Mouse (Mus musculus): ENCODE data around the gene Ssb. TPM values are rescaled to one million over a fixed set of nuclear protein-coding genes. Genes with fewer than 3 reads are reported as not detected.

Ssb gene
- total and polyA plus RNA-seq, 2 experiments from 2014 or later = 152 to 287 TPM

DNA sequence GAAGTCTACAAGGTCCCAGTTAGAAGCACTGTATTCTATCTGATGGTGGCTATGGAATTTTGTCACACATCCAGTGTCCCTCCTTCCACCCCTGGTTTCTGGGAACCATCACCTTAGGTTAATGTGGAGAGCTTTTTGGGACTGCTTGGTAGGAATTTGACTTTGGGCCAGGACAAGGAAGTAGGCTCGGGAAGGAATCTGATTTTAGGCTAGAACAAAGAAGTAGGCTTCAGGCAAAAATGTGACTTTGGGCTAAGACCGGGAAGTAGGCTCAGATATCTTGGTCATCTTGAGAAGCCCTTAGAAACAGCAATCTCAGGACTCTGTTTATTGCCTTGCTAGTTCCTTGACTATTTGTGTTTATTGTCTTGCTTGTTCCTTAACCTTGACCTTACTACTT, 27.6 kb downstream of the Ssb start:
- Histone ChIP-seq H3K4me3 (ENCODE audit: low read depth, low read length) (no peak overlapping the region), H3K9me3 (ENCODE audit: low read length) (no peaks in the 10 kb centered on the region), H3K4me1 (ENCODE audit: insufficient read depth) (peaks cover 8% of the 10 kb centered on the region; the same call in 1 of the 2 replicates), H3K27me3 (ENCODE audit: insufficient read depth, low read length) (no peaks in the 10 kb centered on the region), H3K9ac (no peak overlapping the region), H3K4me2 (ENCODE audit: low read depth) (no peak overlapping the region), H3K27ac (ENCODE audit: low read depth, low read length) (no peak overlapping the region), H3K36me3 (ENCODE audit: insufficient read depth) (no peaks in the 10 kb centered on the region)
- no peak for DNase-seq
- no peak for ATAC-seq
- TF ChIP-seq CTCF (IDR thresholded peaks at IDR 0.05; ENCODE audit: low read depth) = no peak
- 77% methylated on average over 2 of the region's 2 CpGs for WGBS

GRCm38 (mm10) chr2:69890843-69891242, 29.5 kb downstream of the Ssb start:
- Histone ChIP-seq H3K9me3 (ENCODE audit: low read length) (no peaks in the 10 kb centered on the region), H3K9ac (no peak overlapping the region), H3K4me2 (ENCODE audit: low read depth) (no peak overlapping the region), H3K36me3 (ENCODE audit: insufficient read depth) (no peaks in the 10 kb centered on the region), H3K4me1 (ENCODE audit: insufficient read depth) (no peaks in the 10 kb centered on the region), H3K4me3 (ENCODE audit: low read depth, low read length) (no peak overlapping the region), H3K27me3 (ENCODE audit: insufficient read depth, low read length) (no peaks in the 10 kb centered on the region), H3K27ac (ENCODE audit: low read depth, low read length) (no peak overlapping the region)
- WGBS = 73% methylated on average over 7 of the region's 7 CpGs
- DNase-seq (no peak), ATAC-seq (no peak)
- TF ChIP-seq CTCF (IDR thresholded peaks at IDR 0.05; ENCODE audit: low read depth) = no peak

GRCm38 (mm10) chr2:69893145-69893544, 31.8 kb downstream of the Ssb start:
- H3K9ac ChIP-seq = no peak overlapping the region
- no peak for TF ChIP-seq CTCF (IDR thresholded peaks at IDR 0.05; ENCODE audit: low read depth)
- H3K4me1 ChIP-seq (ENCODE audit: insufficient read depth) = no peaks in the 10 kb centered on the region
- ATAC-seq = no peak
- H3K36me3 ChIP-seq (ENCODE audit: insufficient read depth) = no peaks in the 10 kb centered on the region
- no peak overlapping the region for H3K4me3 ChIP-seq (ENCODE audit: low read depth, low read length)
- DNase-seq = no peak
- no peaks in the 10 kb centered on the region for H3K27me3 ChIP-seq (ENCODE audit: insufficient read depth, low read length)
- H3K9me3 ChIP-seq (ENCODE audit: low read length) = no peaks in the 10 kb centered on the region
- 97% methylated on average over 1 of the region's 1 CpGs for WGBS
- no peak overlapping the region for H3K27ac ChIP-seq (ENCODE audit: low read depth, low read length)
- H3K4me2 ChIP-seq (ENCODE audit: low read depth) = no peak overlapping the region

- no peaks in the 10 kb centered on the region for H3K27me3 ChIP-seq (ENCODE audit: insufficient read depth, low read length)
- no peak overlapping the region for H3K4me3 ChIP-seq (ENCODE audit: low read depth, low read length)
- no peak for TF ChIP-seq CTCF (IDR thresholded peaks at IDR 0.05; ENCODE audit: low read depth)
- no peak overlapping the region for H3K4me2 ChIP-seq (ENCODE audit: low read depth)
- no peak overlapping the region for H3K9ac ChIP-seq
- no peak overlapping the region for H3K27ac ChIP-seq (ENCODE audit: low read depth, low read length)
- H3K36me3 ChIP-seq (ENCODE audit: insufficient read depth) = no peaks in the 10 kb centered on the region
- ATAC-seq = no peak
- WGBS = 89% methylated on average over 5 of the region's 5 CpGs
- H3K9me3 ChIP-seq (ENCODE audit: low read length) = no peaks in the 10 kb centered on the region
- no peak for DNase-seq
- H3K4me1 ChIP-seq (ENCODE audit: insufficient read depth) = no peaks in the 10 kb centered on the region; the same call in 1 of the 2 replicates
Measured at GRCm38 (mm10) chr2:69893891-69894290, 32.5 kb downstream of the Ssb start.

DNA sequence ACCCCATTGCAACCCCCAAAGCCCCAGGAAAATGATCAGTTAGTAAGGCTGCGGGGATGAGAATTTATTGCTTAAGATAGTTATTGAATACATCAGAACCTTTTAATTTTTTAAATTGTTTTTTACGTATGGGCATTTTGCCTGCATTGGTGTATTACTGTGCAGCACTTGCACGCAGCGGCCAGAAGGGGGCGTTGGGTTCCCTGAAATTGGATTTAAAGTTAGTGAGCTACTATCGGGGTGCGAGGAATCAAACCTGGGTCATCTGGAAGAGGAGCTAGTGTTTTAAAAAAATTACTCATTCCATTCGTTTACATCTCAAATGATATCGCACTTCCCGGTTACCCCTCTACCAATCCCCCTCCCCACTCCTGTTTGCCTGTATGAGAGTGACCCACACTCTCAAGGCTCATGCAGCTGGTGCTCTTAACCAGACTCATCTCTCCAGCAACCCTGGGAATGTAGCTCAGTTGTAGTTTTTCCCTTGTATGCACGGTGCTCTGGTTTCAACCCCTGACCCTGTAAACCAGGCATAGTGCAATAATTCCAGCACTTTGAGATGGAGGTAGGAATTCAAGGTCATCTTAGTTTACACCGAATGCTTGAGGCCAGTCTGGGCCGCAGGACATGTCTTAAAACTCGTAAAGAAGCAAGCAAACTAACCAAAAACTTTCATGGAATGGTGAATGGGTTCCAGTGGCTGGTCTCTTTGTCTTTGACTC, 34.3 kb downstream of the Ssb start:
- H3K4me3 ChIP-seq (ENCODE audit: low read depth, low read length) = no peak overlapping the region
- no peak overlapping the region for H3K27ac ChIP-seq (ENCODE audit: low read depth, low read length)
- H3K9ac ChIP-seq = no peak overlapping the region
- DNase-seq (no peak), ATAC-seq (no peak)
- H3K4me2 ChIP-seq (ENCODE audit: low read depth) = no peak overlapping the region
- no peaks in the 10 kb centered on the region for H3K36me3 ChIP-seq (ENCODE audit: insufficient read depth)
- no peaks in the 10 kb centered on the region for H3K9me3 ChIP-seq (ENCODE audit: low read length)
- H3K4me1 ChIP-seq (ENCODE audit: insufficient read depth) = no peaks in the 10 kb centered on the region; the same call in 1 of the 2 replicates
- H3K27me3 ChIP-seq (ENCODE audit: insufficient read depth, low read length) = no peaks in the 10 kb centered on the region
- 61% methylated on average over 14 of the region's 14 CpGs for WGBS
- peak; percentile 18 for TF ChIP-seq CTCF (IDR thresholded peaks at IDR 0.05; ENCODE audit: low read depth)

DNA sequence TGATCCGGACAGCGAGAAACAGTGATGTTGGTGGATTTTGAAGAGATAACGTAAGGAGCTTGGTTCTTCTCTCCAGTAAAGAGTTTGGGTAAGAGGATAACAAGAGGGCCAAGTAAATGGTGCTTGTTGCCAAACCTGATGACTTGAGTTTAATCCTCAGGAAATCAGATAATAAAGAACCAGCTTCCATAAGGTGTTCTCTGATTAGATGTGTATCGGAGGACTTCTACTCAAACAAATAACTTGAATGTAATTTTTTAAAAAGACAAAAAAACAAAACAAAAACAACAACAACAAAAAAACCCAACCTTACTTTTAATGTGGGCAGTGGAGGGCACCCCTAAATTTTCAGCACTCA, 34.8 kb downstream of the Ssb start:
- TF ChIP-seq CTCF (IDR thresholded peaks at IDR 0.05; ENCODE audit: low read depth) = no peak
- no peak for ATAC-seq
- Histone ChIP-seq H3K27ac (ENCODE audit: low read depth, low read length) (no peak overlapping the region), H3K27me3 (ENCODE audit: insufficient read depth, low read length) (no peaks in the 10 kb centered on the region), H3K4me3 (ENCODE audit: low read depth, low read length) (no peak overlapping the region), H3K36me3 (ENCODE audit: insufficient read depth) (no peaks in the 10 kb centered on the region), H3K9ac (no peak overlapping the region), H3K4me2 (ENCODE audit: low read depth) (no peak overlapping the region), H3K9me3 (ENCODE audit: low read length) (no peaks in the 10 kb centered on the region), H3K4me1 (ENCODE audit: insufficient read depth) (no peaks in the 10 kb centered on the region; the same call in 1 of the 2 replicates)
- DNase-seq = no peak
- WGBS = 92% methylated on average over 4 of the region's 4 CpGs

DNA sequence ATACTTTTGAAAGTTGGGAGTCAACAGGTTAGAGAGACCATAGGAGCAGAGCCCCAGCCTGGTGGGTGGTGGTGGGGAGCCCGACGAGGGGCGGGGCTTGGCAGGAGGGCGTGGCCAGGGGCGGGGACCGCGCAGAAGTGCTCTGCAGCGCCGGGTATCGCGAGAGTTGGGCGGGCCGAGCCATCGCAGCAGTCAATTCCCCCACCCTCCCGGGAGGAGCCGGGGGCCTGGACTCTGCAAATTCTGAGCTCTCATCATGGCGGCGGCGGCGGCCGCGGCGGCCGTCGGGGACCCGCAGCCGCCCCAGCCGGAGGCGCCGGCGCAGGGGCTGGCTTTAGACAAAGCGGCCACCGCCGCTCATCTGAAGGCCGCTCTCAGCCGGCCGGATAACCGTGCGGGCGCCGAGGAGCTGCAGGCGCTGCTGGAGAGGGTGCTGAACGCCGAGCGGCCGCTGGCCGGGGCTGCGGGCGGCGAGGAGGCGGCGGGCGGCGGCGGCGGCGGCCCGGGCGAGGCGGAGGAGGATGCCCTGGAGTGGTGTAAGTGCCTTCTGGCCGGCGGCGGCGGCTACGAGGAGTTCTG, 35.8 kb downstream of the Ssb start, which contains the start of gene Ubr3:
Gene Ubr3 (plus strand): TSS at position 208 of the 579 bp plus-strand sequence.
- Histone ChIP-seq H3K27me3 (ENCODE audit: insufficient read depth, low read length) (no peaks in the 10 kb centered on the region), H3K4me3 (ENCODE audit: low read depth, low read length) (peak within 1 kb of the TSS; percentile 99), H3K9ac (peak within 1 kb of the TSS; percentile 99), H3K9me3 (ENCODE audit: low read length) (no peaks in the 10 kb centered on the region), H3K4me2 (ENCODE audit: low read depth) (peak within 1 kb of the TSS; percentile 85), H3K4me1 (ENCODE audit: insufficient read depth) (no peaks in the 10 kb centered on the region; the same call in 1 of the 2 replicates), H3K36me3 (ENCODE audit: insufficient read depth) (no peaks in the 10 kb centered on the region), H3K27ac (ENCODE audit: low read depth, low read length) (peak within 1 kb of the TSS; percentile 95)
- peak; percentile 99 for ATAC-seq
- peak; percentile 96 for DNase-seq
- TF ChIP-seq CTCF (IDR thresholded peaks at IDR 0.05; ENCODE audit: low read depth) = no peak
- under 1% methylated on average over 64 of the region's 65 CpGs for WGBS

All from forebrain, postnatal 0 days (tissue).